Mouse (Mus musculus): Measurements from ENCODE around the gene 1700028P14Rik.

- TF ChIP-seq CTCF (IDR thresholded peaks at IDR 0.05; ENCODE audit: insufficient read depth, low read length), result no peak
- TF ChIP-seq POLR2A (IDR thresholded peaks at IDR 0.05; ENCODE audit: borderline replicate concordance, extremely low read depth, low read depth, low read length), result no peak
Observed at GRCm38 (mm10) chr19:23562061-23562460, 90.6 kb downstream of the 1700028P14Rik start.

All from lung, adult 2 months (tissue).